Mouse (Mus musculus) adrenal gland, adult (tissue): ENCODE data around the gene Slc6a12.

Experiments used
- DNase-seq, 2 experiments: peaks; one replicate each; pipeline ENCODE4 v3.0.0; 2022 to 2023; ENCODE audit warnings: low spot score in 1 of 2; ENCODE audit not compliant: inconsistent age in 2 of 2

Slc6a12 gene

DNA sequence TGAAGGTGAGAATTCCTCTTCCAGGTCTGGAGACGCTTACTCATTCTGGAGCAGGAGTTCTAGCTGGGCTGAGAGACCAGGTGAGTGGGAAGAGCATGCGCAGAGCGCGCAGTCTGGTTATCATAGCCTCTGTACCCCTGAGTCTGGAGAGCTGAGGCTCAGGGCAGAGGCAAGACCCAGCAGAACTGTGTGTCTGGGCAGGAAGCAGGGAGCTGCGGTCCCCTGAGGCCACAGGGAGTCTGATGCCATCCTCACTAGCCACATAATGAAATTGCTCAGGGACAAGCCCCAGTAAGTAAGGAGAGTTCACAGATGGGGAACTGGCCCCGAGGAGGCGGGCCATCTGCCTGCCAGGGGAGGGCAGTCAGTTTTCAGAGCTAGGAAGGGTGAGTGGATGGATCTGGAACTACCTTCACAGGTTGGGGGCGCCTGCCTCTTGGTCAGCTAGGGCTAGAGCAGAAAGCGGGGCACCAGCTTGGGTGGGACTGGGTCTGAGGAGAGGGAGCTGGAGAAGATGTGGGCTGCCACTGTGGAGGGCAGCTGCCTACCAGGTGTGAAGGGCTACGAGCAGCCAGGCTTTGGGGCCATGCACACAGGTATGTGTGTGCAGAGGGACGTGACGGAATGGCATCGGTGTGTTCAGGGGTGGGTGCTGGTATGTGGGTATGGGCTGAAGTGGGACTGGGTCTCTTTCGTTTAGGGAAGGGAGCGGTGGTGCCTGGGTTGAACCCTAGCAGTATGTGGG is at the start of gene Slc6a12:
Gene Slc6a12 (plus strand): TSS at position 51 of the 745 bp plus-strand sequence.
- no peak for DNase-seq

DNA sequence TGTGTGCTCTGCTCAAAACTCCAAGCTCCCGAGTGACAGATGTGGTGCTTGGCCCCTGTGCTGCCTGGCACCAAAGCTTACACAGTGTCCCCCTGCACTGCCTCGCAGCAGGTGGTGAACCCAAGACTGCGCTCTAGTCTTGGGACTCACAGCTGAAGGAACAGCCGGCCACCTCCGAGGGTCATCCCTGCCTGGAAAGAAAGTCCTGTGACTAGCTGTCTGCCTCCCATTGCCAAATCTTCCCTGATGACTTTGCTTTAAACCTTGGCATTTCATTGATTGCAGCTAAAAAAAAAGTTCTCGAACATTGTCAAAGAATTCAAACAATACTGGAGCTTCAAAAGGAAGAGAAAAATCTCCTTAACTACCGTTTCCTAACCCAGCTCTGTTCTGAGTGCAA is 43.6 kb upstream of the Slc6a12 start:
- peak; percentile 34 to 83 for DNase-seq

DNA sequence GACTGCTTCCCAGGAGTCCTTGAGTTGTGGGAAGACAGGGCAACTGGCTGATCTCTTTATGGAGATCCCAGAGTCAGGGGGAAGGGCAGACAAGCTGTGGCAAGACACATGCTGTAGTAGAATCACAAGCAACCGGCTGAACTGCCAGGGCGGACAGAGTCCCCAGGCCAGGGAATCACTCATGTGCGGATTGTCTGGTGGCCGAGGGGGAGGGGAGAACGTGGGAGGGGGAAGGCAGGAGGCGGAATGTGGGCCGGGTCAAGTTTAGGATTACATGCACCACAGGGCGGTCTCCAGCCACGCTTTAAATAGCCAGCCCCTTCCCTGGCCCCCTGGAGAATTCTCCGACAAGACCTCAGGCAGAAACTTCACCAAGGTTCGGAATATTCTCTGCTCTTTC is 42.9 kb upstream of the Slc6a12 start, which contains the start of gene Slc6a13:
Gene Slc6a13 (plus strand): TSS at position 274 of the 400 bp plus-strand sequence.
- DNase-seq: peak; percentile 31 to 64

DNA sequence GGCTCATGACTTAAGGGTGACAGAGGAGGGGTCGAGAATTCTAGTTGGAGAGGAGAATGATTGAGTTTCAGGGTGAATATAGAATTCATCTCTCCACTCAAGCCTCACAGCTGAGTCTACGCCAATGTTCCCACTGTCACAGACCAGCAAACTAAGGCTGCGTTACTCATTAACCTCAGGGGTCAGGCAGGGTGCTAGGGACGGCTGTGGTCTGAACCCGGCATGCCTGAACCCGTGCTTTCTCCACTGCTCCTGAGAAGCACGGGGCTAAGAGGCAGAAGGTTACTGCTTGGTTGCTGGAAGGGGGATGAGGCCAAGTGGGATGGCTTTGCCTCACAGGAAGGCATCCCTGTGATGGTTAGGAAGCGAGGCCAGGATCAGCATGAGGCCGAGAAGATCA is 42.4 kb upstream of the Slc6a12 start:
- DNase-seq: no peak

DNA sequence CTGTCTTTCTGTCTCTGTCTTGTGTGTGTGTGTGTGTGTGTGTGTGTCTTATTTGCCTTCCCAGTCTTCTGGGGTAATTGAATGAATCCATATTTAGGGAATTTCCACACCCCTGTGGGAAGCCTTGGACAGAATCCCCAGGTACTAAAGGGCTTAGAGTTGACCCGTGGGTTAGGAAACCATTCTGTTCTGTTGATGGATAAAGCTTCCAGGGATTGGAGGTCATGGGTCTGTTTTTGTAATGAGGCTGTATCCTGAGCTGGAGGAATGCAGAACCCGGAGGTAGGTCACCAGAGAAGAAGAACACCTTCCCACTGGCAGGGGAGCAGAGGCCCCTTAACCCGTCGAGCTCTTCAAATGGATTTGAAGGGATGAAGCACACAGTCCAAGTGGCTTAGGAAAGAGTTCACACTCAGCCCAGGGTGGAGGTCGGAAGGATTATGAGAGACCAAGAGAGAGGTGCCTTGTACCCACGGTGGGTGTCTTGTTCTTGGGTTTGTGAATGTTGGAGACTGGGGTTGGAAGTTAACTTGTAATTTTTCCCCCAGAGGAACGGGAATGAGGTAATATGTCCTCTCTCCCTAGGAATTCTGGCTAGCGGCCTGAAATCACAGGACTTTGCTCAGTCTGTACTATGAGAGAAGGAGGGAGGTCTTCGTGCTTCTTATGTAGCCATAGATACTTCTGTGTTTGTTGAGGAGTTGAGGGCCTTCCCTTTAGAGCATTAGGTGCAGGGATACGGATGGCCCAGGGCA is 39.2 kb upstream of the Slc6a12 start:
- DNase-seq: no peak

DNA sequence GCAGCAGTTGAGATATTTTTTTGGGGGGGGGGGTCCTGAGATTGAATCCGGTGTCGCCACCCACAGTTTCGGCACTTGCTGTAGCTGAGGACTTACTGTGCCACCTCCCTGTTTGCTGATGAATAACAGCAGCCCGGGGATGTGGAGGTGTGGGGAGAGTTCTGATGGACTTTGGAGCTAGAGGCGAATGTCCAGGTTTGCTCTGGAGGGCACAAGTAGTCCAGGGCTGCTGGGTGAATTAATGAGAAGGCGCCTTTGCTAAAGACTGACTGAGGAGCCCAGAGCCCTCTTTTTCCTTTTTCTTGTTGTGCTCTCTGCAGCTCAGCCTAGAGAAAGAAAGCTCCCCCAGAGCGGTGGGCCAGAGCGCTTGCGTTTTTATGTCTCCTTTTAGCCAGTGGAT is 38.2 kb upstream of the Slc6a12 start:
- DNase-seq: no peak

DNA sequence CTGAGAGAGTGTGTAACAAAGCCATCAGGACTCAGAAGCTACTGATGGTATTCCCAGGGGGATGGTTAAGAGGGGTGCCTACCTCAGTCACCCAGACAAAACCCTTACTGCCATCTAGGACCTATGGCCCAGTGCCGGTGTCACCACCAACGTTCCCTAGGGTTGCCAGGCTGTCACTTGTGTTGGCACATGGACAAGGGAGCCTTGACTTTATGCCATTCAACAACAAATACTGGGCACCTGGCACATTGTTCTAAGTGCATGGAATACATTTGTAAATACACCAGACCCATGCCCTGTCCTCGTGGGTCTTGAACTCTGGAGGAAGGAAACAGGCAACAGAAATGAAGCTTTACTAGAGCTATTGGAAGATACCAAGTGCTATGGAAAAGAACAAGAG is 37.3 kb upstream of the Slc6a12 start:
- DNase-seq: no peak

DNA sequence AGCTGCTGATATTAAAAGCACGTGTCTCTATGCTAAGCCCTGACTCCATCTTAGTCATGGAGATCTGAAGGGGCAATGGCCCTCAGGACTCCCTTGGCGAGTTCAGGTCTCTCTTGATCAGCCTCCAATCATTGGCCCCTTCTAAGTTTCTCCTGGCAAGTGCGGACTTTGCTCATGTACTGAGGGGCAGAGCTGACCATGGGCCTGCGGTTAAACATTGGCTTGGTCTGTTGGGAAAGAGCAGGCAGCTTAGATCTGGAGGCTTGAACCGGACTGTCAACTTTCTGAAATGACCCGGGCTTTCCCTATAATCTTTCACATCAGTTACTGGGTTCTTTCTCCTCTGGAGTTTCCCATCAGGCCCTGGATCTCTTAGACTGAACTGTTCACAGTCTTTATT is 31.9 kb upstream of the Slc6a12 start:
- DNase-seq: no peak

DNA sequence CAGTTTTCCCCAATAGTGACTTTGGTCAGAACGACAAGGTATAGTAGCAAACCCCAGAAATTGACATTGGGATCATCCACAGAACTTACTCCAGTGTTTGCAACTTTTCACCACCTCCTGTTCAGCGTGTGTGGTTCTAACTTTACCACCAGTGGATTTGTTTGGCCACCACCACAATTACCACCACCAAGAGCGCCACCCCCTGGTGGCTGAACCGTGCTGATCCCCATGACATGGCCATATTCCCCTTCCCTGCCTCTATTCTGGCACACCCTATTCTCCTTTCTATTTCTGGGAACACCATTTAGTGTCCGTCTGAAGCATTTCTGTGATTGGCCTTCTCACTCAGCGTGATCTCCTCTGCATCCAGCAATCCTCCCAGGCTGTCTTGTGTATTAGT is 23.8 kb upstream of the Slc6a12 start:
- peak; percentile 18 to 55 for DNase-seq

DNA sequence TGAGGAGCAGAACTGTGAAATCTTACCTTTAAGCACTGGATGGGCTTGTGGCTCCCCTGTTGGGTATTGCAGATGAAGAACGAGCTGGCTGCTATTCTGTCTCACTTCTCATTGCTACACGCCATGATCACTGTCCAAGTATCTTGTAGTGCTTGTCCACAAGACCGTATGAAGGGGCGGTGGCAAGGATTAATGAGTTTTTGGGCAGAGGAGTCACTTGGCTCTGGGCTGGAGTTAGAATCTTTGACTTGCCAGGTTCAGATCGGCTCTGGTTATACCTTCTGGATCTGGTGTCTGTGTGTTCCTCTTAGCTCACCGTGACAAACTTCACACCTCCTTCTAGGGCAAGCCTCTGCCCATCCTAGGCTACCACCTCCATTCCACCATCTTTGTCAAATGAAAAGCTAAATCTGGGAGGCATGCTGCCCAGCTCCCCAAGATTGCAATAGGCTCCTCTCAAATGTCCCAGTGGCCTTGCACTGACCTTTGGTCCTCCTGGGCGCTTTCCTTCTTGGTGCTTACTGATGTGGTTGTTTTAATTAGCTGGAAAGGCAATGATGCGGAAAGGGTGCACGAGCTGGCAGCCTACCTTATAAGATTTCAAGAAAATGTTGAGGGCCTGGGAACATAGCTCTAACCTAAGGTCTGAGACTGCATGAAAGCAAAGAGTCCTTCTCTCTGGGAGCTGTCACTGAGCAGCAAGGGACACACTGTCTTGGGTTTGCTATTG is 20.3 kb upstream of the Slc6a12 start:
- no peak for DNase-seq

DNA sequence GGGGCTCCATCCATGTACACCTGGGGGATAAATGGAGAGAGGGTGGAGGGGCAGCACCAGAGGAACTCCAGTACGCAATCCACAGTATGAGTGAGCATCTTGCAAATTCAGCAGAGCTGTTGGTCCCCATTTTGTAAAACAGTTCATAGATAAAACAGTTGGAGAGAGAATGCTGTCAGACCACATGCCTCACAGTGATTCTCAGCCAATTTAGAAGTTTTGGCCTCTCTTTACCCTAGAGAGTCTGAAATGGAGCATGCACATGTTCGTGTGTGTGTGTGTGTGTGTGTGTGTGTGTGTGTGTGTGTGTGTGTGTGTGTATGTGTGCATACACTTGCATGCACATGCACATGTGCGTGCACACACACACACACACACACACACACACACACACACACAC is 17.6 kb upstream of the Slc6a12 start:
- DNase-seq: no peak

DNA sequence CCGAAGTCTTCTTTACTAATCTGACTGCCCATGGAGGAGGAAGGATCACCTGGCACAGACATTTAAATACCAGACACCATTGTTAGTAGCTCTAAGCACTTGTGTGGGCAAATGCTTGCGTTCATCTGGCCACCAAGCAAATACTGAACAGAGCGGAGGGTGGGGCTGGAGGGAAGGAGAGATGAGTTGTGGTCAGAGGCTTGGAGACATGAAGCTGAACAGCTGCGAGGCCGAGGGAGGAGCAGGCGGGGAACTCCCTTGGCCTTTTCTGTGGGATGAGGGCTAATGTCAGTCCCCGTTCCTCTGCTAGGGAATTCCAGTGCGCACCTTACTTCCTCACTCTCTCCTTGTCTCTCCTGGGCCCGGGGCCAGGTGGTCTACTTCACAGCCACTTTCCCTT is 17.1 kb upstream of the Slc6a12 start:
- no peak for DNase-seq

DNA sequence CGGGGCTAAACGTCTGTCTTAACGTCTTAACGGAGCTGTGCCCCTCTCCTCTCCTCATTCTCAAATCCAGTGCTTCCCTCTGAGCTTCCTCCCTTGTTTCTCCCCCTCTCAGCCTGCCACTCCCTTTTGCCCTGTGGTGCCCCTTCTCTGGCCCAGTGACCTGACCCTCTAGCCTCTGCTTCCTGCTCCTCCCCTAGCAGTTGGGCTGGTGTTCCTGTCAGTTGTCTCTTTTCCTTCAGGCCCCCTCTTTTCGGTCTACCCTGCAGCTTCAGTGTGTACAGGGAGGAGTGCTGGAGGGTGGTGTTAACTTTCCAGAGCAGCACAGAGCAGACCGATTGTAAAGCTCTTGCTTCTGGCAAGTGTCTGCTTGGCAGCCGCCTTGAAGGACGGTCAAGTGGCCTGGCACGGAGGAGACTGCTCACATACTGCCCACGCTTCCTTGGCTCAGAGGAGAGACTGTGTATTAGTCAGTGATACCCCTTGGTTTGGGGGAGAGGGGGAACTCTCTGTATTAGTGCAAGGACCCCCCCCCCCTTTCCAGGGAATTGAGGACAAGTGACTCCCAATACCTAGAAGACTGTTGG is 16.3 kb upstream of the Slc6a12 start:
- no peak for DNase-seq

DNA sequence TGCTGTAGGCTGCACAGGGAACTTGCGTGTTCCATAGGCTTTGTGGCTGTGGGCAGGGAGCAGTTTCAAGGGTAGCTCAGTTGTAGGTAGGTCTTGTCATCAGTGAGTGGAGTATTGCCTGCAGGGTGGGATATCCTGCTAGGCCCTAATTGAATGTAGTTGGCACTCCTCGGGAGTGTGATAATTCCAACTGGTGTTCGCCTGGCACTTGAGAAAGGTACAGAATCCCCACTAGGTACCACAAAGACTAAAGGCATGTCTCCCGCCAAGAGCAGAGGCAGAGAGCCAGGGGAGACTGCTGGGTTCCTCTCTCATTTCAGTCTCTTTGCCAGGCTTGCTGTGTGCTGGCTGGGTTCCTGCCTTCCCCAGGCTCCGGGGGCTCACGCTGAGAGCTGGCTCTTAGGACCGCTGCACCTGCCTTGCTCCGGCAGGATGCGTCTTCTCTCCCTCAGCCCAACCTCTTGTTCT is 14.4 kb upstream of the Slc6a12 start:
- DNase-seq: no peak

DNA sequence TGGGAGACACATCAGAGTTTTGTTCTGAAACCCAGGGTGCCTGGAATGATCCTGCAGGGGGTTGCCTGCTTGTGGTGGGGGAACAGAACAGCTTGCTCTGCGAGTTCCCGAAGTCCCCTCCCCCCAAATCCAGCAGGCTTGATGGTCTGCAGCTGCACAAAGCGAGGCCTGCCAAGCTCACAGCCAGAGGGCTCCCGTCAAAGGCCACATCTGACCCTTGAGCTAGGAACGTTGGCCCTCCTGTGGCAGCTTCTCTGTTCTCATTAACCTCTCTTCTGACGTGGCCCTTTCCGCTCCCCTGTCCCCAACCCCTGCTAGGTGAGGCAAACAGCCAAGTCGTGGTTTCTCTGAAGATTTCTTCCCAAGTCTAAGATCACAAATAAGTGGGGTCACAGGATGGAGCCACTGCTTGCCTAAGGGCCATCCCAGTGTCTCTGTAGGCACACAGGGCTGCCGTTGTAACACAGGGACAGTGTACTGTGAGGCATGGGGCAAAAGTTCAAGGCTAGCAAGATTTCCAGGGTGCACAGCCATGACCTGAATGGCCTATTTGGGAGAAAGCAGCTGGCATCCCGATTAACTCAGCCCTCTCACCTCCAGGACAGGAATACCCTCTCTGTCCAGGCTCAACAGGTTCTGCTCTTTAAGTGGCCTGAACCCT is 12.9 kb upstream of the Slc6a12 start:
- DNase-seq: no peak

DNA sequence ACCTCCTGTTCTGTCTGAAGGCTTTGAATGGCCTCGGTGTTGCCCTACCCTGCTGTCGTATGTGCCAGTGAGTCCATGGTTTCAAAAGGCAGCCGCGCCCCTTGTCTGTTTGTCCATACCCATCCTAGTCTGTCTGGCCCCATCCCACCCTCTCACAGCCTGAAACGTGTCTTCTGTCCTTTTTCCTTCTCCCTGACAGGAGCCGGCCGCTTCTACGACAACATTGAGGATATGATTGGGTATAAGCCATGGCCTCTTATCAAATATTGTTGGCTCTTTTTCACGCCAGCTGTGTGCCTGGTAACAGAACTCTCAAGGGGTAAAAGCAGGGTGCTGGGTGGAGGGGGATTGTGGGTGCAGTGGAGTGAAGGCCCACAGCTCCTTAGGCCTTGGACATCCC is 7.0 kb upstream of the Slc6a12 start:
- no peak for DNase-seq

DNA sequence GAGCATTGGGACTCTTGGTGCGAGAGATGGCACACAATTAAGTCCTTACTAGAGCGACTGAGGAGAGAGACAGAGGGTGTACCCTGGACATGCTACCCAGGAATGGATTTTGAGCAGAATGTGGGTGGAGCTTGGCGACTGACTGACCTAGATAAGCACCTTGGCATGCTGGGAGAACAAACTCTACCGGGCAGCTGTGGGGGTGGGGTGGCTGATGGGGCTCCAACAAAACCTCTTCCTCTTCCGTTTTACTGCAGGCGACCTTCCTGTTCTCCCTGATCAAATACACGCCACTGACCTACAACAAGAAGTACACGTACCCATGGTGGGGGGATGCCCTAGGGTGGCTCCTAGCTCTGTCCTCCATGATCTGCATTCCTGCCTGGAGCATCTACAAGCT is 6.3 kb upstream of the Slc6a12 start:
- DNase-seq: no peak

DNA sequence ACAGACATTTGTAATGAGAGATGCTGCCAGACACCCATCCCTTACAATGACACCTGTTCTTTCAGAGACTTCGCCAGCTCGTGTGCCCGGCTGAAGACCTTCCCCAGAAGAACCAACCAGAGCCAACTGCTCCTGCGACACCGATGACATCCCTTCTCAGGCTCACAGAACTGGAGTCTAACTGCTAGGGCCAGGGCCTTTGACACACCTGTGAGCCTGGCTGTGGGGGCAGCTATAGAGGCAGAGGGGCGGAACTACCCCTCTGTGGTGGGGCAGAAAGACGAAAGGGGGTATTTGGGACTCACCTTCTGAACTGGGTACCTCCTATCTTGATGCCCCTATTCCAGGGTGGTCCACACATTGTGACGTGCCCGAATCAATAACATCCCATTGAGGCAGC is 5.6 kb upstream of the Slc6a12 start:
- DNase-seq: no peak

DNA sequence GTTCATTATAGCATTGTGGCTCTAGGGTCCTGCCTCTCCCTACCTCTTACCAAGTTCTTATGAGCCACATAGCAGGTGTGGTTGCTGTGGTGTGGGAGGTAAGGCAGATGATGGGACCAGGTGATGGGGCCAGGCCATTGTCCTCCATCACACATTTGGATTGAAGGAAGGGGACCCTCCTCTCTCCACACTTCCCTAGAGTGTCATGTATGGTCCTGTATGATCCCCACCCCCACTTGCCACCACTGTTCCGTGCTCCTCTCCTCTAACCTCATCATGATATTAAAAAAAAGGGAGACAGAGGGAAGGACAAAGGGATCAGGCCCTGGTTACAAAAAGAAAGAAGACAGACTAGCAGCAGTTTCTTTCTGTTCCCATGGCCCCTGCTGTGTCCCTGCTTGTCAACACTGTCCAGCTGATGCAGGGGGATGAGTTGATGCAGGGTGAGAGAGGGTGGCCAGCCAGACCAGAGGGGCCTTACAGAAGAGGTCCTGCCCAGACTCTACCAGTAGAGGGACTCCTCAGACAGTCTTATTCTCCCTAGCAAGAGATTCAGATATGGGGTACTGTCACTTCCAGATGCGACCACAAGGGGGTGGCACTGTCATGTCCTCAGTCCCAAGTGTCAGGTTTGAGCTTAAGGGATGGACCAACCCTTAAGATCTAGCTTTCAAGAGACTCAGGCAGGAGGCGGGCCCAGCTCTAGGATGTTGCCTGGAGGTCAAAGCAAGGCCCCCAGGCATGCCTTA is 4.9 kb upstream of the Slc6a12 start:
- DNase-seq: peak; percentile 77 to 94

DNA sequence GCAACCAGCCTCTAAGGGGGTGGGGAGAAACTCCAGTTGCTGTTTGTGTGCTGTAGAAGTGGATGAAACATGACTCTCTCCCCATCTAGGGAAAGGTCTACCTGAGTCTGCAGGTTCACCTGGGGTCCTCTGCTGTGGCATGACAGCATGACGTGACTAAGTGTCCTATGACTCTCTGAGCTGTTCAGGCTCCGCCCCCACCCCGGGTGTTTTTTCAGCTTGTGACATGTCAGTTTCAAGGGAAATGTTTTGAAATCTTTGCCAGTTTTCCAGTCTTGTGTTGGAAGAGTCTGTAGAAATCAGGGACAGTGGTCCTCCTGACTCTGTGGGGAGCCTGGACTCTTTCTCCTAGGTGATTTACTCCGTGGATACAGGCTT is 4.4 kb upstream of the Slc6a12 start:
- DNase-seq: no peak
